Mouse (Mus musculus): ENCODE data around the gene Enthd1.

DNA sequence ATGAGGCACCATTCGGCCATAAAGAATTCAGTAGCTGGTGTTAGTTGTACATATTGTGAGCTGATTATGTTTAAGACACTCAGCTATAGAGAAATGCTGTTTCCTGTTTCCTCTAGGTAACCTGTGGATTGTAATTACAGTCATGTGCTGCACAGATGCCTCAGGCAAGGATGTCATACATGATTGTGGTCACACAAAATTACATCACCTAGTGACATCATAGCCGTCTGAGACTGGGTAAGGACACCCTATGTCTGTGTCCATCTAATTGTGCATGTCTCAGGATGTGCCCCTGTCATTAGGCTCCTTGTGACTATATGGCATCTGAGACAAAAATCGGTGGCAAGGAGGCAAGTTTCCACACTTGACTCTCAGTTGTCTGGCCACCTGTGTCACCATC lies 2.5 kb downstream of the Enthd1 start:
- no peak for TF ChIP-seq CTCF (IDR thresholded peaks at IDR 0.05; ENCODE audit: borderline replicate concordance, control insufficient read depth, extremely low read depth, insufficient read depth, low read length, poor library complexity)
- no peak for TF ChIP-seq POLR2A (IDR thresholded peaks at IDR 0.05; ENCODE audit: control insufficient read depth, extremely low read depth, insufficient read depth, low read length, poor library complexity)
